Mouse (Mus musculus) stomach, embryonic 14.5 days (tissue): ENCODE results near the gene Zfp69. TPM values are rescaled to one million over a fixed set of nuclear protein-coding genes. Genes with fewer than 3 reads are reported as not detected.

ENCODE experiments used
- ATAC-seq: fragments of 200-750 bp; cut with Nextera tagmentation; 2 replicates; pipeline ENCODE4 v1.8.0; 2017; ENCODE audit warnings: low read depth, moderate TSS enrichment; ENCODE audit not compliant: insufficient number of reproducible peaks, insufficient read depth, low FRiP score
- H3K27ac ChIP-seq: fragments of 300-500 bp; sonication (generic); 2 replicates; pipeline ENCODE4 v1.5.1; 2014; ENCODE audit warnings: mild to moderate bottlenecking, low read length, moderate library complexity, mixed read lengths
- H3K27me3 ChIP-seq: fragments of 300-500 bp; sonication (generic); 2 replicates; pipeline ENCODE4 v1.6.1; 2014; ENCODE audit warnings: low read length, control low read depth, mixed read lengths; ENCODE audit not compliant: control insufficient read depth, insufficient read depth
- H3K36me3 ChIP-seq: fragments of 300-500 bp; sonication (generic); 2 replicates; pipeline ENCODE4 v1.6.1; 2014; ENCODE audit warnings: mild to moderate bottlenecking, control low read depth, low read length, moderate library complexity, mixed read lengths; ENCODE audit not compliant: control insufficient read depth, insufficient read depth
- H3K4me1 ChIP-seq: fragments of 300-500 bp; sonication (generic); 2 replicates; pipeline ENCODE4 v1.6.1; 2014; ENCODE audit warnings: low read length, control low read depth, mixed read lengths; ENCODE audit not compliant: control insufficient read depth, insufficient read depth
- H3K4me2 ChIP-seq: fragments of 300-500 bp; sonication (generic); replicated peaks from 2 replicates; pipeline ENCODE4 v1.6.1; 2014; ENCODE audit warnings: low read depth, low read length, control low read depth
- H3K4me3 ChIP-seq: fragments of 300-500 bp; sonication (generic); 2 replicates; pipeline ENCODE4 v1.5.1; 2014; ENCODE audit warnings: low read depth, low read length, control low read depth
- H3K9ac ChIP-seq: fragments of 300-500 bp; sonication (generic); replicated peaks from 2 replicates; pipeline ENCODE4 v1.6.1; 2014; ENCODE audit warnings: low read depth, mild to moderate bottlenecking, control low read depth, low read length, moderate library complexity, mixed read lengths
- H3K9me3 ChIP-seq: fragments of 300-500 bp; sonication (generic); 2 replicates; pipeline ENCODE4 v1.6.1; 2016; ENCODE audit warnings: low read depth, low read length, control low read depth; ENCODE audit not compliant: control insufficient read depth
- WGBS: fragments of 180-500 bp; shearing (Covaris S2); extraction: QIAGEN DNeasy Blood & Tissue Kit; methylation state at CpG from one replicate; pipeline ENCODE4 v1.1.7; 2014; 5-methylcytosine and 5-hydroxymethylcytosine counted together
- polyA plus RNA-seq: library from polyadenylated mRNA; unstranded; fragments of >200 nt; fragmentation: Nextera tagmentation; extraction: Ambion mirVana; gene quantifications from 2 replicates; pipeline ENCODE4 v1.2.1, GENCODE M21; 2014

Zfp69 gene
- polyA plus RNA-seq, 1 experiment from 2014 or later = 6.5 TPM

- H3K9me3 ChIP-seq = no peaks in the 10 kb centered on the region
- H3K27ac ChIP-seq = no peak overlapping the region
- ATAC-seq = no peak
- H3K4me2 ChIP-seq = no peak overlapping the region
- no peaks in the 10 kb centered on the region for H3K27me3 ChIP-seq
- no peaks in the 10 kb centered on the region for H3K36me3 ChIP-seq
- no peaks in the 10 kb centered on the region for H3K4me1 ChIP-seq
- no peak overlapping the region for H3K9ac ChIP-seq
- 59% methylated on average over 7 of the region's 7 CpGs for WGBS
- H3K4me3 ChIP-seq = no peak overlapping the region
These were observed 55.5 kb downstream of the Zfp69 start for GRCm38 (mm10) chr4:120895810-120896584.

GRCm38 (mm10) chr4:120895226-120895625 lies 56.3 kb downstream of the Zfp69 start:
- WGBS = 88% methylated on average over 7 of the region's 7 CpGs
- H3K27me3 ChIP-seq = no peaks in the 10 kb centered on the region
- no peak overlapping the region for H3K9ac ChIP-seq
- no peak for ATAC-seq
- no peaks in the 10 kb centered on the region for H3K36me3 ChIP-seq
- H3K4me2 ChIP-seq = no peak overlapping the region
- no peaks in the 10 kb centered on the region for H3K9me3 ChIP-seq
- H3K27ac ChIP-seq = no peak overlapping the region
- H3K4me3 ChIP-seq = no peak overlapping the region
- no peaks in the 10 kb centered on the region for H3K4me1 ChIP-seq

- Histone ChIP-seq H3K4me1 (no peaks in the 10 kb centered on the region), H3K4me3 (no peak overlapping the region), H3K9me3 (no peaks in the 10 kb centered on the region), H3K27ac (no peak overlapping the region), H3K36me3 (no peaks in the 10 kb centered on the region), H3K9ac (no peak overlapping the region), H3K4me2 (no peak overlapping the region), H3K27me3 (no peaks in the 10 kb centered on the region)
- no peak for ATAC-seq
- WGBS = 69% methylated on average over 11 of the region's 11 CpGs
These were observed 56.9 kb downstream of the Zfp69 start for GRCm38 (mm10) chr4:120894584-120894983.

GRCm38 (mm10) chr4:120893656-120894401 lies 57.7 kb downstream of the Zfp69 start:
- Histone ChIP-seq H3K4me2 (no peak overlapping the region), H3K27me3 (no peaks in the 10 kb centered on the region), H3K9me3 (no peaks in the 10 kb centered on the region), H3K27ac (no peak overlapping the region), H3K36me3 (no peaks in the 10 kb centered on the region), H3K4me1 (no peaks in the 10 kb centered on the region), H3K4me3 (no peak overlapping the region), H3K9ac (no peak overlapping the region)
- WGBS = 54% methylated on average over 11 of the region's 11 CpGs
- ATAC-seq = no peak

GRCm38 (mm10) chr4:120892516-120892915 lies 59.0 kb downstream of the Zfp69 start:
- Histone ChIP-seq H3K36me3 (no peaks in the 10 kb centered on the region), H3K27ac (no peak overlapping the region), H3K4me2 (no peak overlapping the region), H3K9me3 (no peaks in the 10 kb centered on the region), H3K4me3 (no peak overlapping the region), H3K9ac (no peak overlapping the region), H3K27me3 (no peaks in the 10 kb centered on the region), H3K4me1 (no peaks in the 10 kb centered on the region)
- ATAC-seq = no peak
- WGBS = 55% methylated on average over 1 of the region's 1 CpGs

- Histone ChIP-seq H3K27me3 (no peaks in the 10 kb centered on the region), H3K9me3 (no peaks in the 10 kb centered on the region), H3K4me3 (no peak overlapping the region), H3K36me3 (no peaks in the 10 kb centered on the region), H3K9ac (no peak overlapping the region), H3K4me1 (no peaks in the 10 kb centered on the region), H3K27ac (no peak overlapping the region), H3K4me2 (no peak overlapping the region)
- no peak for ATAC-seq
These were observed 59.5 kb downstream of the Zfp69 start for GRCm38 (mm10) chr4:120891960-120892359.

- Histone ChIP-seq H3K9me3 (no peaks in the 10 kb centered on the region), H3K9ac (no peak overlapping the region), H3K27me3 (no peaks in the 10 kb centered on the region), H3K36me3 (no peaks in the 10 kb centered on the region), H3K4me2 (no peak overlapping the region), H3K4me1 (peaks cover under 1% of the 10 kb centered on the region; the same call in 1 of the 2 replicates), H3K4me3 (no peak overlapping the region), H3K27ac (no peak overlapping the region)
- ATAC-seq = no peak
- WGBS = 61% methylated on average over 11 of the region's 11 CpGs
These were observed 60.6 kb downstream of the Zfp69 start for GRCm38 (mm10) chr4:120890754-120891440.

- H3K4me1 ChIP-seq = peaks cover 5% of the 10 kb centered on the region; the same call in 1 of the 2 replicates
- 59% methylated on average over 8 of the region's 8 CpGs for WGBS
- no peak overlapping the region for H3K4me3 ChIP-seq
- H3K27ac ChIP-seq = no peak overlapping the region
- ATAC-seq = no peak
- no peaks in the 10 kb centered on the region for H3K36me3 ChIP-seq
- no peaks in the 10 kb centered on the region for H3K9me3 ChIP-seq
- H3K4me2 ChIP-seq = no peak overlapping the region
- H3K9ac ChIP-seq = no peak overlapping the region
- H3K27me3 ChIP-seq = no peaks in the 10 kb centered on the region
These were observed 62.6 kb downstream of the Zfp69 start for GRCm38 (mm10) chr4:120888884-120889283.
